Mouse (Mus musculus): ENCODE data around the gene 4833420G17Rik. TPM values are rescaled to one million over a fixed set of nuclear protein-coding genes. Genes with fewer than 3 reads are reported as not detected.

Gene 4833420G17Rik
- polyA plus RNA-seq, 2 experiments, result 61.2 to 103 TPM

Other genes with a start within 250 kb of the 4833420G17Rik start
- 61.6 and 63.4 TPM in 2 replicates for gene Paip1, start 34.2 kb upstream of the 4833420G17Rik start, polyA plus RNA-seq (2012; rRNA removed)
- 59.1 and 66.8 TPM in 2 replicates for gene Paip1, start 34.2 kb upstream of the 4833420G17Rik start, polyA plus RNA-seq (2014; fragmentation: Nextera tagmentation; extraction: Ambion mirVana)
- 6.5 and 7.2 TPM in 2 replicates for gene Tmem267, start 25.3 kb downstream of the 4833420G17Rik start, polyA plus RNA-seq (2012; rRNA removed)
- gene Tmem267, start 25.3 kb downstream of the 4833420G17Rik start, polyA plus RNA-seq (2014; fragmentation: Nextera tagmentation; extraction: Ambion mirVana), result 1.3 and 2.0 TPM in 2 replicates
- 0.56 and 0.78 TPM in 2 replicates for gene 3110070M22Rik, start 25.6 kb downstream of the 4833420G17Rik start, polyA plus RNA-seq (2012; rRNA removed)
- 1.6 and 2.0 TPM in 2 replicates for gene 3110070M22Rik, start 25.6 kb downstream of the 4833420G17Rik start, polyA plus RNA-seq (2014; fragmentation: Nextera tagmentation; extraction: Ambion mirVana)
- 0.18 and 0.23 TPM in 2 replicates for gene Ccl28, start 161.1 kb downstream of the 4833420G17Rik start, polyA plus RNA-seq (2012; rRNA removed)
- gene Ccl28, start 161.1 kb downstream of the 4833420G17Rik start, polyA plus RNA-seq (2014; fragmentation: Nextera tagmentation; extraction: Ambion mirVana), result 0.07 TPM in 1 of 2 replicates, not detected in the other
- gene Hmgcs1, start 227.6 kb downstream of the 4833420G17Rik start, polyA plus RNA-seq (2012; rRNA removed), result 84.0 and 93.0 TPM in 2 replicates
- 118 and 135 TPM in 2 replicates for gene Hmgcs1, start 227.6 kb downstream of the 4833420G17Rik start, polyA plus RNA-seq (2014; fragmentation: Nextera tagmentation; extraction: Ambion mirVana)

All from limb, embryonic 14.5 days (tissue).